Mouse (Mus musculus) monocyte, adult 5-6 weeks (primary cell): ENCODE data around the gene C1ql3. TPM values are rescaled to one million over a fixed set of nuclear protein-coding genes. Genes with fewer than 3 reads are reported as not detected.

Experiments used
- ATAC-seq: fragments of 153-309, 156-312 bp; replicated peaks from 2 replicates; pipeline ENCODE4 v1.8.0; 2017; ENCODE audit warnings: mild to moderate bottlenecking; ENCODE audit not compliant: low TSS enrichment, insufficient number of reproducible peaks, severe bottlenecking, poor library complexity, low FRiP score
- total RNA-seq: library from RNA; stranded (forward); fragments of 200-1000, 200-491, 200-594 nt; gene quantifications from 3 replicates; pipeline ENCODE4 v1.2.3, GENCODE M21; 2017

C1ql3 gene
- 0.68 TPM in 1 of 3 replicates, not detected in the others for total RNA-seq

DNA sequence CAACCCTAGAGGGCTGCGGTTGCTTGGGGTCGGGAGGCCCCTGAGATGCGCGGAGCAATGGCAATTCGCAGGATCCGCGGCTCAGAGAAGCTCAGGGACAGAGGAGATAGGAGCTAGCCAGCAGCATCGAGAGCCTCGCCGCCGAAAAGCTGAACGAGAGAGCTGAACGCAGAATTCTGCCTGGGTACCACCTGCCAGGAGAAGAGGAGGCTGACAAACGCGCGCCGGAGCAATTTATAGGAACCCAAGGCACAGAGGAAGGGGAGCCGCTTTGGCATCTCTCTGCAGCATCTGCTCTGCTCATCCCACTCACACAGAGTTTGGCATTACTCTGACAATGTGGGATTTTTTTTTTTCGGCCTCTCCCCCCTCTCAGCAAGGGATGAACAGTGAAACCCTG is at the start of gene C1ql3:
C1ql3 (minus strand) TSS at position 335 of the 400 bp plus-strand sequence.
- no peak for ATAC-seq

DNA sequence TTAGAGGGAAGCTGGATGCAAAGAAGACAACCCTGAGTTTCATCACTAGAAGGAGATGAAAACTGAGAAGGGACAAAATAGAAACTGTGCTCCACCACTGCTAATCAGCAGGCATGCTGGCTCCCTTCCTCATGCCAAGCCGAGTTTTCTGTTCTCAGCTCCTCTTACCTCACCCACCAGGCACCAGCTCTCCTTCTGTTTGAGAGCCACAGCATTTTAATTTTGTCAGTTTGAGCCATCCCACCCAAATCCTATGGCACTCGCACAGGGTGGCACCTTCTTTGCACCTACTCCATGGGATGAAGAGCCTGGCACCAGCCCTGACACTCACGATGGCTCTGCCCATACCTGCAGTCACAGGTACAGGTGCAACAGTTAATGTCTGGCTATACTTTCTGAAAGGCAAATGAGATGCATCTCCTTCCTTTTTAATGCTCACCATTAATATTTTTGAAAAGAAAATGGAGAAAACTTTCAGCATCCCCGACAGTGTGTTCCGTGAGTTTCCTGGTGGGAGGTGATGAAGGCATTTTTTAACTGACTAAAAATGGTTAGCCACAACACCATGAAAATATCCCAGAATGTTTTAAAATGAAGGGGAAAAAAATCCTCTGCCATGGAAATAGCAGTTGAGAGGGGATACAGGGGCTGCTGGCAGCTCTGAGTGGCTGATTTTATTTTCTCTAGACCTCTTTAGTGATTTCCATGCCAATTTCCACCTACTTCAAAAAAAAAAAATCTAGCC is 49.0 kb upstream of the C1ql3 start:
- ATAC-seq = no peak

DNA sequence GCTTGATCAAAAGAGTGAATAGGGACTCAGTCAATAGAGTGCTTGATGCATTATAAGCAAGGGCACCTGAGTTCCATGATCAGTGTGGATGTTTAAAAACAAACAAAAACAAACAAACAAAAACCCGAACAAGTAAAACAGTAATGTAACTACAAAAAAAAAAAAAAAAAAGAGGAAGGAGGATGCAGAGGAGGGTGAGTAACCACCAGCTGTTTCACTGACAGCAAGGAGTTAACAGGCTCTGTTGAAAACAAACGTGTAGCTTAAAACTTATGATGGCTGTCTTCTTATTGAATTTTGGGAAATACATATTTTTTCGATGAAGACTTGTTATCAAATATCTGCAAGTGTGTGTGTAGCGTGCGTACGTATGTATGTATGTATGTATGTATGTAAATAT is 37.0 kb upstream of the C1ql3 start:
- no peak for ATAC-seq

DNA sequence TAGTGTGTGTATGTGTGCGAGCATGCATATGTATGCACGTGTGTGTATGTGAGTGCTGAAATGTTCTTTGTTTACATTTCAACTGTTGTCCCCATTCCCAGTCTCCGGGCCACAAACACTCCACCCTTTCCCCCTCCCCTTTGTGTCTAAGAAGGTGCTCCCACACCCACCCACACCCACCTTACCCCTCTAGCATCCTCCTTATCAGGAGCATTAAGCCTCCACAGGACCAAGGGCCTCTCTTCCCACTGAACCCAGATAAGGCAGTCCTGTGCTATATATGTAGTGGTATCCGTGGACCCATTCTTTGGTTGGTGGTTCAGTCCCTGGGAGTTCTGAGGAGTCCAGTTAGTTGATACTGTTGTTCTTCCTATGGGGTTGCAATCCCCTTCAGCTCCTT is 32.9 kb upstream of the C1ql3 start:
- no peak for ATAC-seq

DNA sequence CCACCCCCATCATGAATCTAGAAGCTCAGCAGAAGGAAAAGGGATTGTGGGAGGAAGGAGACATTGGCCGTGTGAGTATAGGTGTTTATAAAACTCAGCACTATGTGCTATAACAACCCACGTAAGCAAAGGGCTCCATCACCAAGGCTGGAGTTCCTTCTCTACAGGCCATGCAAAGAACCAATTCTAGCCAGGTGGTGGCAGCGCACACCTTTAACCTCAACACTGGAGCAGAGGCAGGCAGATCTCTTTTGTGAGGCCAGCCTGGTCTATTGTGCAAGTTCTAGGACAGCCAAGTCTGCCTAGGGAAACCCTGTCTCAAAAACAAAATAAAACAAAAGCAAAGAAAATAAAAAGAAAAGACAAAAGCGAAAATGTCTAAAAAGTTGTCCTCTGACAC is 28.2 kb upstream of the C1ql3 start:
- ATAC-seq = no peak

DNA sequence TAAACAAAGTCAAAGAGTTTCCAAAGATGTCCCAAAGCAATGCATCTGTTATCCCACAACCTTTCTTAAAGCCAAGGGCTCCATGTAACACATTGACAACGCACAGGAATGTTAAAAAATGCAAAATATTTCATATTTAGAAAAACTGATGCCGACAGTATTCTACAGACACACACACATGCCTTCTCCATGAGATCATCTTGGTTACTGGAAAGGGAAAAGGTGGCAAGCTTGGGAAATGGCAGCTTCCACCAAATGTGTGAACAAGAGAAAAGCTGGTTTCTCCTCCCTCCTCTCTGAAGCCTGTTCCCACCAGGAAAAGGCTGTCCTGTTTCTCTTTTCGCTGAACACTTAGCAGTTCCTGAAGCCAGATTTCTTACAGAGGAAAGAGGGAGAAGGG is 27.2 kb upstream of the C1ql3 start:
- no peak for ATAC-seq

DNA sequence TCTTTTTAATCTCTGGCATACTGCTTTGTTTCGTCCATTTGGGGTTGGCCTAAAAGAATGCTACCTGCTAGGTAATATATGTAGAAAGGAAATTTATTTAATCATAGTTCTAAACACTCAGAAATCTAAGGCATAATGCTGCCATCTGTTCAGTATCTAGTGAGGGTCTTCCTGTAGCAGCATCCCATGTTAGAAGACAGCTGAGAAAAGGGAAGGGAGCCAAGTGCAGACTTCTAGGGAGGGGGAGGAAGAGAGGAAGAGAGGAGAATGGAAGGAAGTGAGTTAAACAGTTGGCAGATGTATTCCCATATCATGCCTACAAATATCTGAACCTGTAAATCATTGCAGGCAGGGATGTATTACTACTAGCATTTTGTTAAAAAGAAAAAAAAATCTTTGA is 7.3 kb upstream of the C1ql3 start:
- no peak for ATAC-seq

DNA sequence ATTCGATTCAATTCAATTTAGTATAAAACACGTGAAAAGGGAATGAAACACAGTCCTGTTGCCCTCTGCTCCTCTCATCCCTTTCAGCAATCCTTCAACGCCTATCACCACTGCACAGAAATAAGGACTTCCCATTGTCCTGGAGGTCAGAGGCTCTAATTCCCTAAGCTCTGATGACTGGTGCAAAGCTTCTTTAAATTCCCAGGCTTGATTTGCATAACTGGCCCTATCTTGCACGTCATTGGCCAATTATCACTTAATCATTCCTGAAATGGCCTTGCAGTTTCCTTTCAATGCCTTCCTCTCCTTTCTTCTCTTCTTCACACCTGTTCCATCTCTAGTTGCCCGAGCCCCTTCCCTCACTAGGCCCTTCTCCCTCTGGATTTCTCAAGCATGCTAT is 6.8 kb upstream of the C1ql3 start:
- ATAC-seq = no peak

DNA sequence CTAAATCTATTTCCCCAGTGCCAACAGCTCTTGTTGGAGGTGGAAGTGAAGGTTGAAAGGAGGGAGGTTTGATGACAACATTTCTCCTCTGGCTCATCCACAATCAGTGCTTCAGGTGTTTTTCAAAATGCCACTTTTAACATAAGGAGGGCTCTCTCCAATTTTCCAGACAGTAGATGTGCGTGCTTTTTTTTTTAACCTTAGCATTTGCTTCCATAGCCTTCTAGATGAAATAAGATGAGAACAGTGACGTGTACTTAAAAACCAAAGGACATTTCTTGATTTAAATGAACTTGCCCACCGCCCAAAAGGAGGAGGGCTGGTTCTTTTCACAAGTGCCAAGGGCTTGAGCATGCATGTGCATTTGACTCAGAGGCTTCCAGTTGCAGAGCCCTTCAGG is 367 bp upstream of the C1ql3 start:
- no peak for ATAC-seq

DNA sequence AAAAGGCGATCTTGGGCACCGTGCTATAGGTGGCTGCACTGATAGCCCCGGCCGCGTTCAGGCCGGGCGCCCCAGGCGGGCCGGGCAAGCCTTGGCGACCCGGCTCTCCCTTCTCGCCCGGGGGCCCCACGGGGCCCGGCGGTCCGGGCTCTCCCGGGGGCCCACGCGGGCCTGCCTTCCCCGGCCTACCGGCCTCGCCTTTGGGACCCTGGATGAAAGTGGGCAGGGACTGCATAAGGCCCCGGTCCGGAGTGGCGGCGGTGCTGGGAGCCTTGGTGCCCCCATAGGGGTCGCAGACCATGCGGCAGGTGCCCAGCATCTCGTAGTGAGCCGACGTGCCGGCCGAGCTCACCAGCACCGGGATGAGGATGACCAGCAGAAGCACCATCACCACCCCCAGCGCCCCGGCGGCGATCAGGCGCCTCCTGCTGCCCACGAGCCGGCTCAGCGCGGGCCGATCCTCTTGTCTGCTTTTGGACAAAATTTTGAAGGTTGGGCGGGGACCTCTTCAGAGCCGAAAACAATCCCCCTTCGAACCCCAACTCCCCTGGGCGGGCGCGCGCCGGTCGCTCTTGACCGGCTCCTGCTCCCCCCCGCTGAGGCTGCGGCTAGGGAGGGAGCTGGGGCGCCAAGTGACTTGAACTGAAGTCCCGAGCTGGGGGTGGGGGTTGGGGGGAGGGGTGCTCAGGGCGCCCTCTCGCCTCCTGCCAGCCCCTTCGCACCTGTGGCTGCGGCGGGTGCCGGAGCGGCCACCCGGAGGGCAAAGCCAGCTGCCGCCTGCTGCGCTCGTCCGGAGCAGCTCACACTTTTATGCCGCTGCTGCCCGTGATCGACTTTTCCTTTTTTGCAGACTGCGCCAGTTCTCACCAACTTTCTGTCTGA is 905 bp downstream of the C1ql3 start:
- no peak for ATAC-seq

DNA sequence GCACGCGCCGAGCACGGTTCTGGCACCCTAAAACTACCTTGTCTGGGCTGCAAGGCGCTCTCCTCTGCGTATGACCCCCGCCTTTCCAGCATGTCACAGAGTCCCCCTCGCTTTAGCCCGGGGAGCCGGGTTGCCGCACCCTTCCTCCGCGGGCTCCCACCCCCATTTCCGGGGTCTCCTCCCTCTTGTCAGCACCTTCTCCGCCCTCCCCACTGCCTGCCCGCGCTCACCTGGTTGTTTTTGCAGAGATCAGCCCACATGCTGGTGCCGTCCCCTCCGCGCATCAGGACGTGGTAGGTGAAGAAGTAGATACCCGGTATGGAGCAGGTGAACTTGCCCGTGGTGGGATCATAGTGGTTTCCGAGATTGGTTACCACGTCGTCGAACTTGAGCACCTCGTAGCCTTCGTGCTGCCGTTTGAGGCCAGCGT is 1.6 kb downstream of the C1ql3 start:
- no peak for ATAC-seq

DNA sequence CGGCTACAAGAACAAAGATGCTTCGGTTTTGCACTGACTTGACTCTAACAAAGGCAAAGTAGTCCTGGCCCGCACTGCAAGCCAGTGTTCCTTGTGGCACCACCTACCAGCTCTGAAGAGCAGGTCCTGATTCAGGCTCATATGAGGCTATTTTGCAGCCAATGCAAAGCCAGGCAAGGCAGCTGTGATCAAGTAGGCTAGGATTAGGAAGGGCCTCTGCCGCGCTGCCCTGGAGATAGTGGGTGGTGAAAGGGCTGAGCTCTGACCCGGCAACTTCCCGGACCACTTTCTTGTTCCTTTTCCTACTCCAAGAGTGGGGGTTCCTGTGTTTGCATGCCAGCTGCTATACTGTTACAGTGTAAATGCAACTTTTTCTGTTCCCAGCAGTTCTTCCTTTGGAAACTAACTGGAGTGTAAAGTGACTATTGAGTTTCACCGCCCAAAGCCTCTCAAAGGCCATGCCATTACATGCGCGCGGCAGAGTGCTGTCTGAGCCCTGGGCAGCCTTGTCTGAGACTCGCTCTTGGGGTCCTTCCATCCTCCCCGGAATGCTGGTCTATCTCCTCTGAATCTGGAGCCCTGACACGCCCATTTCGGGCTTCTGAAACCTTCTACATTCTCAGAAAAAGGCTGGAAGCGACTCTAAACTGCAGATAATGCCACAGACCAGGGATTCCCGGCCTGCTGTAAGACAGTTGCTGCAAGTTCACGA is 2.2 kb downstream of the C1ql3 start:
- ATAC-seq = no peak

DNA sequence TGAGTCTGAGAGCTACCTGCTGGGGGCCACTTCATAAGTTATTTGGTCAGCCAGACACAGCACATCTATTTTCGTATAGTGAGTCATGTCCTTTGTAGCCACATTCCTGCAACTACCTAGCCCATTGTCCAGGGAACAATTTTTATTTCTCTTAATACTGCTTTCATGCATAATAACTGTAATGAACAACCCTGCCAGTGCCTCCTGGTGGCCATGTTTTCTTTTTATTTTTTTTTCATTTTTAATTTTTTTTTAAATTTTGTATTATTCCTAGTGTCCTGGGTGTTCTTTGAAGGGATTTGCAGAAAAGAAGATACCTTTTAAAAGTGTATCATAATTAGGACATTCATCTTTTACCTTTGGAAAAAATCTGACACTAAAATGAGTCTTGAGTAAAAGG is 3.2 kb downstream of the C1ql3 start:
- no peak for ATAC-seq

DNA sequence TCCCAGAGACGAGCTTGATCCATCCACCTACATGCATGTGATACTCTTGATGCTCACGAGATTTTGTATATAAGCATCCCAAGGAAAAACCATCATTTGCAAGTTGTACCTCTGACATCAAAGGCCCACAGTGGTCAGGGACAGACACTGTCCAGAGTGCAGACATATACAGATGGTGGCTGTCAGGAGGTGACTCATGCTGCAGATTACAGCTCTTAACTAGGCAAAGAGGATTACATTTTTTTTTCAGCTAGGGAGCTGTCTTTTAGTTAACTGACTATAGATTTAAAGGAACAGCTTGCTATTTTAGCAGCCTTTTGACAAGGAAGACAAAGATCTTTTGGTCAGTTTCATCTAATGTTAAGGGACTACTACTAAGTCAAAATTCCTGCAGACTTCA is 11.6 kb downstream of the C1ql3 start:
- no peak for ATAC-seq

DNA sequence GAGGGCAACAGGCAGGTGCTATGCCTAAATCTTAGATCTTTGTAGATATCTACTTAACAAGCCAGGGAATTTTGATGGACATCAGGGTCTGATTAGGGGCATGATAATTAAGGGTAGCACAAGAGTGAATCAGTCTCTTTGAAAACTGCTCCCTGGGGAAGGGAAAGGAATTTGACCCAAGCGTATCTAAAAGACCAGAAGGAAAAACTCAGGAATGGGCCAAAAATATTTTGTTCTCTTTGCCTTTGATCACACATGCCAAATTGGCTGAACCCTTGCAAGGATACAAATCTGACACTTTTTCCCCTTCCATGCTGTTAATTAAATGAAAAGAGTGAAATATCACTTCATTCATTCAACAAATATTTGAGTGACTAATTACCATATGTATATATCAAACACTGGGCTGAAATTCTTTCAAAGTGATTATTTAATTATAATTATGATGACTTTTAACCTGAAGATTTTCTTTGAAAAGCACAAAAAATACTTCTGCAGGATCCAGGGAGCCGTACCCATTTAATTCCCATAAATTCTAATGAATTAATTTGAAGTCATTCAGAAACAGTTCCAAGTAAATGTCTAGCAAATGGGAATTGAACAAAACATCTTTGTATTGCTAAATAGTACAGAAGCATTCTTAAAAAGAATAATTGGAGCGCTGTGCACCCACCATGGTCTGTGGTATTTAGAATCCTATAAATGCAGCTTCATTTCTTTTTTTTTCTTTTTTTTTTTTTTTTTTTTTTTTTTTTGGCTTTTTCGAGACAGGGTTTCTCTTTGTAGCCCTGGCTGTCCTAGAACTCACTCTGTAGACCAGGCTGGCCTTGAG is 26.5 kb downstream of the C1ql3 start:
- no peak for ATAC-seq

DNA sequence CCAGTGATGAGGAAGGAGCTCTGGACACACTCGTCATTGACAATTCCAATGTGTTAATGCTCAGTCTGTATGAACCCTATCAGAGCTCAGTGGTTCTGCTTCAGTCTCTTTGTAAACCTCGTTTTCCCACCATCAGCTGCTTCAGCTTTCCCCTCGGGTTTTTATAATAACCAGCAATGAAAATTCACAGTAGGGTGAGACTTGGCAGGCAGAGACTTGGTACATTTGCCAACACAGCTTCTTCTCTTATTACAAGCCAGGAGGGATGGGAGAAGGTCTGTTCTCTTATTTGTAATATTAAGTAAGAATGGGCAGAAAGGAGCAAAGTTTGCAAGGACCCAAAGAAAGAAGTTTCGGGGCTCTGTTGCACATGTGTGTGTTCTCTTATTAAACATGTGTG is 32.8 kb downstream of the C1ql3 start:
- no peak for ATAC-seq

DNA sequence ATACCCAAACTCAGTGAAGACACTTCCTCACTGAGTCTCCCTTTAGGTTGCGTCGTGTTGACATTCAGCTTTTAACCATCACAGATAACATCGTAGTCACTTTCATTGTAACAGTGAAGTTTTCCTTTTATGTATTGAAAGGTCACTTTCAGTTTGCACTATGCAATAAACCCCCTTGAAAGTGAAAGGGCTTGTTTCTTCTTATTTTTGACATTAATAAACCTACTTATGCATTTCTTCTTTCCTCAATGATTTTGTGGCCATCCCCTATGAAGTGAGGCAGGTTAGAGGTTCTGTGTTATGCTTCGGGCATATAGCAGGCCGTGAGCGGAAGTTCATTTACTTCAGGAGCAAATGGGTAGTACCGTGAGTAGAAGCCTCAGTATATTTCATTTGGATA is 34.2 kb downstream of the C1ql3 start:
- ATAC-seq = no peak

DNA sequence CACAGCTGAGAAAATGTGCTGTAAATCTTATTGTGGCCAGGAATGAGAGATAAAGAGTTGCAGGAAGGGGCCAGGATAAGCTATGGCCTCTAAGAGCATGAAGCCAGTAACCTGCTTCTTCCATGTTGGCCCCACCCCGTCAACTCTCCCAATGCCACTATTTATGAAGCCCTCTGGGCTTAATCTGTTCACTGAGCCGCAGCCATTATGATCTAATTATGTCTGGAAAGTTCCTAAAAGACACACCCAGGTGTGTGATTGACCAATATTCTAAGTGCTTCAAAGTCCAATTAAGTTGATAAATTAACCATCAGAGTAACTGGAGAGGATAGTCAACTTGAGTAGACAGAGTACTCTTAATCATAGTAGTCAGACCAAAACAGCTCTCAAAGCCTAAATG is 37.9 kb downstream of the C1ql3 start:
- ATAC-seq = no peak
